Mouse (Mus musculus) cerebellum, adult (tissue): ENCODE measurements around the gene Ctnnbl1.

Experiments
- ATAC-seq: cut with Nextera tagmentation; 2 replicates; pipeline ENCODE4 v1.9.2; 2017; ENCODE audit warnings: mild to moderate bottlenecking, moderate library complexity, mixed read lengths; ENCODE audit not compliant: insufficient number of reproducible peaks, low FRiP score, low TSS enrichment

Ctnnbl1 gene

GRCm38 (mm10) chr2:157736854-157737850 lies at the start of gene Ctnnbl1:
TSS of gene Ctnnbl1 (plus strand) at chr2:157737401.
- peak; percentile 96 for ATAC-seq

- ATAC-seq = no peak
Measured at GRCm38 (mm10) chr2:157687506-157687905, 49.7 kb upstream of the Ctnnbl1 start.

- ATAC-seq = no peak
Measured at GRCm38 (mm10) chr2:157691266-157692105, 45.7 kb upstream of the Ctnnbl1 start.

GRCm38 (mm10) chr2:157692365-157692932 lies 44.8 kb upstream of the Ctnnbl1 start:
- ATAC-seq = no peak

GRCm38 (mm10) chr2:157693576-157693975 lies 43.6 kb upstream of the Ctnnbl1 start:
- no peak for ATAC-seq

- ATAC-seq = no peak
Measured at GRCm38 (mm10) chr2:157696297-157696731, 40.9 kb upstream of the Ctnnbl1 start.

- no peak for ATAC-seq
Measured at GRCm38 (mm10) chr2:157703155-157703554, 34.0 kb upstream of the Ctnnbl1 start.

GRCm38 (mm10) chr2:157704991-157705776 lies 32.0 kb upstream of the Ctnnbl1 start:
- no peak for ATAC-seq

GRCm38 (mm10) chr2:157705777-157706158 lies 31.4 kb upstream of the Ctnnbl1 start:
- no peak for ATAC-seq

- peak; percentile 53 for ATAC-seq
Measured at GRCm38 (mm10) chr2:157707191-157707923, 29.8 kb upstream of the Ctnnbl1 start.

- ATAC-seq = no peak
Measured at GRCm38 (mm10) chr2:157712677-157713076, 24.5 kb upstream of the Ctnnbl1 start.

GRCm38 (mm10) chr2:157715586-157716191 lies 21.5 kb upstream of the Ctnnbl1 start:
- ATAC-seq = no peak

GRCm38 (mm10) chr2:157718441-157718840 lies 18.8 kb upstream of the Ctnnbl1 start:
- ATAC-seq = no peak

GRCm38 (mm10) chr2:157723883-157724573 lies 13.2 kb upstream of the Ctnnbl1 start:
- no peak for ATAC-seq

GRCm38 (mm10) chr2:157724574-157724914 lies 12.7 kb upstream of the Ctnnbl1 start:
- no peak for ATAC-seq

GRCm38 (mm10) chr2:157744619-157745018 lies 7.4 kb downstream of the Ctnnbl1 start:
- ATAC-seq = no peak

- ATAC-seq = no peak
Measured at GRCm38 (mm10) chr2:157745735-157746134, 8.5 kb downstream of the Ctnnbl1 start.

GRCm38 (mm10) chr2:157746558-157746957 lies 9.4 kb downstream of the Ctnnbl1 start:
- ATAC-seq = no peak
